Mouse (Mus musculus) heart, adult 2 months (tissue): ENCODE data around the gene Gxylt2.

ENCODE experiments used
- CTCF ChIP-seq: fragments of 200-600 bp; IDR thresholded peaks from 2 replicates; pipeline ENCODE4 v1.8.1; 2022; ENCODE audit warnings: antibody characterized with exemption, mild to moderate bottlenecking, moderate library complexity
- EP300 ChIP-seq: fragments of 200-500 bp; IDR thresholded peaks from 2 replicates; pipeline ENCODE4 v1.6.1; 2011; ENCODE audit warnings: low read depth, low read length, control low read depth; ENCODE audit not compliant: insufficient read depth
- POLR2A ChIP-seq: fragments of 200-500 bp; IDR thresholded peaks from 2 replicates; pipeline ENCODE4 v1.6.1; 2011; ENCODE audit warnings: mild to moderate bottlenecking, low read depth, low read length, control low read depth; ENCODE audit not compliant: insufficient read depth

DNA sequence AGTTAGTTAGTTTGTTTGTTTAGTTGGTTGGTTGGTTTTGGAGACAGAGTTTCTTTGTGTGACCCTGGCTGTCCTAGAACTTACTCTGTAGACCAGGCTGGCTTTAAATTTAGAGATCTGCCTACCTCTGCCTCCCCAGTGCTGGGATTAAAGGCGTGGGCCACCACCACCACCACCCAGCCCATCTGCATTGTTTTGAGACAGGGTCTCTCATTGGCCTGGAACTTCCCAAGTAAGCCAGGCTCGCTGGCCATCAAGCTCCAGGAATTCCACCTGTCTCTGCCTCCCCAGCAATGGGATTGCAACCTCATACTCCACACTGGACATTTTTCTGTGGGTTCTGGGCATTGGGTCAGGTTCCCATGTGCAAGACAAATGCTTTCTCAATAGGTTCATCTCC is 18.2 kb upstream of the Gxylt2 start:
- TF ChIP-seq EP300 (no peak), CTCF (no peak), POLR2A (no peak)
